Mouse (Mus musculus) thymus, postnatal 25 days (tissue): Measurements from ENCODE around the gene Gm10271.

Experiments used
- DNase-seq: peaks from one replicate; pipeline ENCODE4 v3.0.0; 2022

Gm10271 gene

DNA sequence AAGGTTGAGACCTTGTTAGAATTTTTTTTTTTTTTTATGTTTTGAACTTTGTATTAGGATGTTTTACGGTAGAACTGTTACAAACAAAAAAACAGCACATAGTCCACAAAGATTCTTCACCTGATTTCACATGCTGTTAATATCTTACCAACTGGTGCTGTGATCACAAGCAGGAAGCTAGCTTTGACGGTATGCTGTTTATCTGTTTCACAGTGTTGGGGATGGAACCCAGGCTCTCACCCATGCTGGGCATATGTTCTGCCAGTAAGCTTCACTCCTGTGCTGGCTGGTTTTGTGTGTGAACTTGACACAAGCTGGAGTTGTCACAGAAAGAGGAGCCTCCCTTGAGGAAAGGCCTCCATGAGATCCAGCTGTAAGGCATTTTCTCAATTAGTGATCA is 5.4 kb upstream of the Gm10271 start:
- DNase-seq, result no peak

DNA sequence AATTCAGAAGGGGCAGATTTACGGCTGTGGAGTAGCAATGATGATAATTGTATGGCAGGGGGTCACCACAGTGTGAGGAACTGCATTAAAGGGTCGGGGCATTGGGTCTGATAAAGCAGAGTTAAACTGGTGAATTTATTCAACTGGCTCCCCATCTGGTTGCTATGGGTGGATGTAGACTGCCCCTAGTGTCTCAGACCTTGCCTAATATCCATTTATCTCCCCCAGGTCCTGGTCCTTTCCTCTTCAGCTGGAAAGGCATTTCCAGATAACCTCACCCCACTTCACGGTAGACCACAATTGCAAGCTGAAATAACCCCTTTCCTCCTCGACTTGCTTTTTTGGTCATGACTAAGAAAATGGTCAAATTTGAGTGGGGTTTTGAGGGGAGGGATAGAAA is 5.0 kb upstream of the Gm10271 start:
- no peak for DNase-seq

DNA sequence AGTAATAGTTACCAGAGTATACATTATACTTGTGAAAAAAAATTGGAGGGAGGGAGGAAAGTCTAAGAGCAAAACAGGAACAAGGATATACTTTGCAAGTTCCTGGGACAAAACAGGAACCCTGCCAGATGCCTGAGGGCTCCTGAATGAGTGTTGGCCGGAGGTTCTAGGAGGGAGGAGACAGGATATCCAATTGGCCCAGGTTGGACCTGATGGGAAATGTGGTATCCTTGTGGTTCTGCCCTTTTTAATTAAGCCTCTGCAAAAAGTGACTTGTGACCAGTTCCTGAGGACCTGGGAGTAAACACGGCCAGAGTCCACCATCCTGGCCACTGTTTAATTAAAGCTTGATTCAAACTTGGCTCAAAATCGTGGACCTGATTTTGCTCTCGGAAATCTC is 3.7 kb downstream of the Gm10271 start:
- DNase-seq, result no peak

DNA sequence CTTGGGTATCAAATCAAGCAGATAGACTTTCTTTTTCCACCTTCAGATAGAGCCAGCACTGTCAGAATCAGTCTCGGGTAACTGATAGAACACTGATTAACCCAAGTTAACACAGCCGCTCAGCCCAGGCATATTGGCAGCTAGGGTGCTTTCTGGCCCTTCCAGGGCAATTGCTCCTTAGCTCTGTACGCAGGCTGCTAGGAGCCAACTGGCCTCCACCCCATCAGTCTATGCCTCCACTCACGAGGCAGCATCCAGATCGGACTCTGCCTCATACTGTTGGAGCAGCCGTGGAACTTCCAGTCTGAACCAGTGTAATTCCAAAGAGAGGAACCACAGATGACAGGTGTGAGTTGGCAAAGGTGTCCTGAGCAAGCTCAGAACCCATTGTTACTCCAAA is 6.3 kb downstream of the Gm10271 start:
- no peak for DNase-seq

DNA sequence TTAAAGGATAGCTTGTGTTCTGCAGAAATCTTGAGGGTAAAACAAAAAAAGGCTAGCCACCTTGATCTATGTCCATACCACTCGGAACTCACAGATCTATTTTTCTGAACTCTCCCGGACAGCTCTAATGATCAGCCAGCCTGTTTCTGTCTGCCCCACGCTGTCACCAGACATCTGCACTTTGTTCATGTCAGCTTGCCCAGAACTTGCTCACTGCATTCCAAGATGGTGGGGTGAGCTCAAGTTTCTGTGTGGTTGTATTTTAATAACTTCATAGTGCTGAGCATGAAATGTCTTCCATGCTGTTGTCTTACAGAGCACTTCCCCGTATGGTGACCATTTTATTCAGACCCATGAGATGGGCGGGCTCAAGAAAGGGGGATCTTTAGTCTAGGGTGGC is 7.1 kb downstream of the Gm10271 start:
- no peak for DNase-seq

DNA sequence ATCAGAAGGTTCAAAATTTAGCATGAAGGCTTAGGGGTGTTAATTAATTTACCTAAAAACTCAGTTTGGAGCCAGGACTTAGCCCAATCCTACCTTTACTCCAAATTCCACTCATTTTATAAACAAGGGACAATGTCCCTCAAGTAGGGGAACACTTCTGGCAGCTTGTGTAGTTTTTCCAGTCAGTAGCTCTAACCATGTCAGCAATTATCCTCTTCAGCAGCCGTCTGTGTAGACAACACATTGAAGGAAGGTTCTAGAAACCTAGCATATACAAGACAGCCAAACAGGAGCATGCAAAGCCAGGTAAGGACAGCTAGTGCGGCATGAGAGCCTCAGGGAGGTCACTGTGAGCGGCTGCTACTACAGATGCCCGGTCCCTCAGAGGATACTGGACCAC is 7.8 kb downstream of the Gm10271 start:
- DNase-seq, result no peak

DNA sequence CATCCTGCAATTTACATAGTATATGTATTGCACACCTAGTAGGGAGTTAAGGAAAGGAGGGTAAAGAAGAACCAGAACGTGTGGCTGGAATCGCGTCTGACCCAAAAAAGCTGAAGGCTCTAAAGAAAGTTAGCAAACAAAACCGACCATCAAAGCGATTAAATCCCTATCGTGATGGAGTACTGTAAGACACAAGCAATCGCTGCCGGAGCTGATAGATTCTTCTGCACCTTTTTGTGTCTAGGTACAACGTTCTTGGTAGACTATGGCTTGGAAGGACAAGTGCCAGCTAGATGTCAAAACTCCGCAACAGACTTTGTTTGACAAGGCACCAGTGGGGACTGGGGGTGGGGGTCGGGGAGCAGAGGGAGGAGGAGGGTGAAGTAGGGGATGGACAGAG is 8.3 kb downstream of the Gm10271 start:
- DNase-seq, result no peak

DNA sequence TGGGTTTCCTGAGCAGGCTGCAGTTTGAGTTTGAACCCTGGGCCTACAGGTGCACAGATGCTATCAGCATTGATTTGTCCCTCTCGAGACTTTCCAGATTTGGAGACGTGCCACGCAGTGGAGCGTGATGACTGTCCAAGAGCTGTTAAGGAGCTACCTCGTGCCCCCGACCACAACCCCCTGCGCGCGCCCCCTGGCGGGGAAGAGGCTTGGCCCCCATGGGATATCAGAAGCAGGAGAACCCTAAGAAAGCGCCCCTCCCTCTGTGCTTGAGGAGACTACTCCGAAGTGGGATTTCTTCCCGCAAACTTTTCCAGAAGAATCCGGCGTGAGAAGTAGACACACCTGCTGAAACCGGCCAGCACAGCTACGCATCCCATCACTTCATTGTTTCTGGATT is 9.6 kb downstream of the Gm10271 start:
- peak; percentile 43 for DNase-seq

DNA sequence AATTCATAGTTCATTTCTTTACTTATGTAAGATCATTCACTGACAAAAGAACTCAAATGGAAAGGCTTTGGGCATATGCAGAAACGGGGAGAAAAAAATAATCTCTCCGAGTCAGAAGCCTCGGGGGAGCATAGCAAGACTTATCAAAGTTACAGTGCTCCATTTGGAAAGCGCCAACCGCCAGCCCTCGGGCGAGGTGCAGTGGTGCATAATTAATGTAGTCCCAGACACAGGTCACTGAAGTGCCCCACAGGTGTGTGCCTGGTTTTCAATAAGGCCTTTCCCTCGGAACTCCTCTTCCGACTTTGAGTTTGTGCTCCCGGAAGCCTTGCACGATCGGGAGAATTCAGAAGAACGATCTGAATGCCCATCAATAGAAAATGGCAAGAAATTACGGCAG is 10.3 kb downstream of the Gm10271 start:
- no peak for DNase-seq

DNA sequence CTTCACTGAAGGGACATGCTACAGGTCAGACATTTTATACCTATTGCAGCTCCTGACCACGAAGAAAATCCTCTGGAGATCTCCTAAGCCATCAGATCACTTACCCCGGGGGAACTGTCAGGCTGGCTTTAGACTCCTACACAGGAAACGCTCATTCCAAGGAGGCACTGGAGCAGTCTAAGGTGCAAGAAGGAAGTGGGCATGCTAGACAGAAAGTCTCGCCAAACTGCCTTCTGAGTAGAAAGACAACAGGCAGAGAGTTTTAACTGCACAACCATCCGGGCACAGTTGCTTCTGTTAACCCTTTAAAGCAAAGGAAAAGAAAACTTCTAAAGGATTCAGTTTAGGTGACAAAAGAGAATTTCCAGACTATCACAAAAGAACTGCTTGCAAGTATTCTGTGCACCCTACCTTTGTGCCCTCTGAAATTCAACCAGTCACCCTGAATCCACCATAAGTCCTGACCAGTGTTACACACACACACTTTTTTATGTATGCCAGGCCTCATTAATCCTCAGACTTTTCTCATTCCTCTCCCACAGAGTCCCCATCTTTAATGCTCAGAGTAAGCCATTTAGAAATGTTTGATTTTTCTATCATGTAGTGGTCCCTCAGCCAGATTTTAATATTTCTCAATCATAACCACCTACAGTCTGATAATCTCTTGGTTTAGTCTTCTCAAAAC is 14.4 kb downstream of the Gm10271 start:
- no peak for DNase-seq

DNA sequence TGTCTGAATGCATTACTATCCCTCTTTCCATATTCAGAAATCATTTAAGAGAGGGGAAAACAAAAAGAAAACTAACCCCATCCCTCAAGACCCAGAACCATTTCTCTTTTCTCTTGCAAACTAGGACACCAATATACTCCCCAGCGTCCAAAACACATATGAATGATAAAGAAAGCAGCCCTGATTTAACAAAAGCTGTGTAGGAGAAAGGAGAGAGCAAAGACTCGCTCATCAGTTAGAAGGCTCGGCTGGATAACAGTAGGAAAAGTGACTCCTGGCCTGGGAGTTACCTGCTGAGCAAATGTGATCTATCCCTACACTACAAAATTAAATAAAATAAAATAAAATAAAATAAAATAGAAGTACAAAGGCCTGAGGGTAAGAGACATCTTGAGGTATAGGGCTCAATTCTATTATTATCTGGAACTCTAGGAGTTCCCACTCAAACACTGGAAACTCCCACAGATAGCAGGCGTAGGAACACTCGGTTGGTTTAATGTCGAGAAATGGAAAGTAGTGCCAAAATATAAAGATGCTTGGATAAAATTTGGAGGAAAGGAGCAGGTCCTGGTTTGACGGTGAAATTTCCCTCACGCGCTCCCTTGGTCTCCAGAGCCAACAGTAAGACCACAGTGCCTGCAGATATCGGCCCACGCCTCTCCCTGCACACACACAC is 15.8 kb downstream of the Gm10271 start:
- DNase-seq, result no peak

DNA sequence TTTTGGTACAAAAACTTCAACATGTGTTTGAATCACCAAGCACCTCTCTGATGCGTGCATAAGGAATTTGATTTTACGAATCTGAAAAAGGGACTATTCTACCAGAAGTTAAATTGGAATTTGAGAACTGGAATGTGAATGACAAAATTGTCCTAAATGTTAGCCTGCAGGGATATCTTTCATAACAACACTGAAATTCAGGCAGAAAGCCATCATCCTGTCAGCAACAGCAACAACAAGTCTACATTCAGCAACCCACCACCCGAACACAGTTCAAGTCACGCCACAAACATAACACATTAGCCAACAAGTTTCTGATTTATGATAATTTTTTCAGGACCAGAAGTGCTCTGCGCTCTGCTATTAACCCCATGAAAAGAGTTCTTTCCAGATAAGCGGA is 17.2 kb downstream of the Gm10271 start:
- no peak for DNase-seq

DNA sequence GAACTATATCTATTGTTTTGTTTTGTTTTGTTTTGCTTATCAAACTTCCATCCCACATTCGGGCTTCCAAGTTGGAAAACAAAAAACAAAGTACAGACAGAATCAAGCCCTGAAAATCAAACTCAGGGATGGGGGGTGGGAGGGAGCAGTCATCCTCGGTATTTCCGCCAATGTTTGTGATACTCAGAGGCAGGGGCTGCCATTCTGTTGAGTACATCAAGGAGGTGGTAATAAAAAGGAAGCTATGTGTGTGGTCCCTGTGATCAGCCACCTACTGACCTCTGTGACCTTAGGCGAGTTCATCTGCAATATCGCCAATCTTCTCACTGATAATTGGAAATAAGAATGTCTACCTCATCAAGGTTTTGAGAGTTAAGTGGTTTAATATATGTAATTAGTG is 21.5 kb downstream of the Gm10271 start:
- no peak for DNase-seq

DNA sequence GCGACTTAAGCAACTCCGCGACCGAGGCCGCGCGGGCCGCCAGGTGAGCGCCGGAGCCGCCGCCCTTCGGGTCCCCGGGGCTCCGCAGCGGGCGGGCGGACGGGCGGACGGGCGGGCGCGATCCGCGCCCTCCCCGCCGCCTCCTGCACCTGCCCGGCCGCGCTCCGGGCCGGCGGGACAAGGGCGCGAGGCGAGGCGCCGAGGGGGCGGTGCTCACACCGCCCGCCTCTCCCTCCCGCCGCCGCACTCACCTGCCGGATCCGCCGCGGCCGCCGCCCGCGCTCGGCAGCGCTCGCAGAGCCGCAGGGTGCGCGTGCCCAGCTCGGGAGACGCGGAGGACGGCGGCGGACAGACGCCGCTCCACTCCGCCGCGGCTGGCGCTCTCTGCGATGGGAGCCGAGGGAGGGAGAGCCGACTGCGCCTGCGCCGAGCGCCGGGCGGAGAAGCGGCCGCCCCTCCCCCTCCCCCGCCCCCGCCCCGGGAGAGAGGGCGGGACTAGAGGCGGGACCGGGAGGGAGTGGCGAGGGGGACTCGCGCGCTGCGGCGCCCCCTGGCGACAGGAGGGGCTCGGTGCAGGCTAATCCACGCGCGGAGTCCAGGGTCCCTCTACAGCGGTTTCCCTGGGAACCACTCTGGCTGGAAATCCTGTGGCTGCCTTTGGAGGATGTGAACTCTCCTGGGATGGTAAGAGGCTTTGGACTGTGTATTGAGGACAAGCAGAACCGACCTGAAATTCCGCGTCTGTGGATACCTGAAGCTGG is 22.2 kb downstream of the Gm10271 start, which contains the start of gene Rab3ip:
Rab3ip (minus strand) TSS at position 761 of the 761 bp plus-strand sequence.
- peak; percentile 92 for DNase-seq

DNA sequence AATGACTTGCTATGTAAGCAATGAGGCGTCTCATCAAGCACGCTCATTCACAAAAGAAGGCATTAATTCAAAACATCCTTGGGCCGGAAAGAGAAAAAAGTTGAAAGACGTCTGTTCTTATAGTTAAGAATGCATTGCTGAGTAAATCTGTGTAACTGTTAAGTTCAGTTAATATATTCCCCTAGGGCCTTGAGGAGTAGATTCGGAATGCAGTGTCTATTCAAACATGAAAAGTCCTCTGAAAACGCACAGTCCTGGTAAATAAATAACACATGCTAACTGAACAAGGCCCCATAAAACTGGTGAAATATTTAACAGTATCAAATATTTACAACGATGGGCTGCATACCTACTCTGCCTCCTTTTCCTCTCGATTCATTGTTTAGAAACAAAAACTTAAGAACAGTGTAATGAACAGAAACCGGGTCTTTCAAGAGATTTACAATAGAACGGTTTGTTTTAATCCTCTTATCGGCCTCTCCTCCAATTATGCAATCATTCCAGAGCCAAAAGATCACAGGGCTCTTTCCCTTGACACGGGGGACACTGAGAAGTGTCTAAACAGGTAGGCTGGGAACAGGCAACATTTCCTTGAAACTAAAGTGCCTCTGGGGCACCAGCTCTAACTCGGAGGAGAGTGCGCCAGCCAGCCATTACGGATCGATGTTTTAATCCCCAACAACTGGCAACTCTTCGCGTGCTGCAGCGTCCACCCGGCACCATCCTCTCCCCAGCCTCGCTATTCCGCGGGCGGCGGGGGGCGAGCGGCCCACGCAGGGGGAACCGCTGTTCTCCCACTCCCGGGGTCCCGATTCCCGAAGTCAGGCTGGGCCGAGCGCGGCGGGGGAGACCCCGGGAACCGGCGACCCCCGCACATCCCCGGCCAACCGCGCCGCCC is 23.0 kb downstream of the Gm10271 start:
- peak; percentile 47 for DNase-seq

DNA sequence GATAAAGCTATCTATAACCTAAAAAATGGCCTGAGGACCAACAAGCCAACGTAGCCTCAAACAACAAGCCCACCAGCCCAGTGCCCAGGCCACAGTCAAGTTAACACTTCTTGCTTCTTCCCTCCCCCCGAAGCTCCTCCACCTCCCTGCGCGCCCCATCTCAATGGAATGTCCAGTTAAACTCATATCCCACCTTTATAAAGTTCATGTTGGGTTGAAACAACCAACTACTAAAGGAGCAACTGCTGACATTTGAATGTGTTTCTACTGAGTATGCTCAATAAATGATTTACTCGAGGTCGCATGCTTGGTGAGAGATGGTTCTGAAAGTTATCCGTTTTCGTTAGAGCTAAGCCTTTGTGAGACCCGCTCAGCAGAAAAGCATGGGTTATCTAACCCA is 24.0 kb downstream of the Gm10271 start:
- no peak for DNase-seq

DNA sequence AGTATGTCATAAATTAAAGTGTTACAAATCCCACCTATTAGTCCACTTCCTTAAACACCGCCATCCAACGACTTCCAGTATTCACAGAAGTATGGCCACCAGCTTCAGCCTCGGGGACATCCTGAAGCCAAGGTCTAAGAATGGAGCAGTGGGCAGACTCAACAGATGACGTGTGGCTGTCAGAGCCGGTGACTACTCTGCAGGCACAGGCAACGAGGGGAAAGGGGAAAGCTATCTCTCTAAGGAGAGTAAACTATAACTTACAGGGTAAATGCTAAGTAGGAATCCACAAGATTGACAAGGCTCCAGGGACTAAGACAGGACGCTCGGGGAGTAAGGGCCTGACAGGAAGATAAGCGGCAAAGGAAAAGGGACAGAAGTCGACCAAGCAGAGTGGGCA is 27.5 kb downstream of the Gm10271 start:
- DNase-seq, result no peak

DNA sequence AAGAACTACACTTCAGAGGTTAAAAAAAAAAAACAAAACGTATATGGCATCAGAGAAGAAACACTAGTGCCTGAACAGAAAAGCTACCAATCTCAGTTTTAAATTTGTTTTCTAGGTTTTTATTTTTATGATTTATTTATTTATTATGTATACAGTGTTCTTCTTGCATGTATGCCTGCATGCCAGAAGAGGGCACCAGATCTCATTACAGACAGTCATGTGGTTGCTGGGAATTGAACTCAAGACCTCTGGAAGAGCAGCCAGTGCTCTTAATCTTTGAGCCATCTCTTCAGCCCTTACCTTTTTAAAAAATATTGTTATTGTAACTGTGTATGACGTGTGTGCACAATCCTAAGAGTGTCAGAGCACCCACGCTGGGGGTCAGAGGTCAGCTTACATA is 28.3 kb downstream of the Gm10271 start:
- no peak for DNase-seq

DNA sequence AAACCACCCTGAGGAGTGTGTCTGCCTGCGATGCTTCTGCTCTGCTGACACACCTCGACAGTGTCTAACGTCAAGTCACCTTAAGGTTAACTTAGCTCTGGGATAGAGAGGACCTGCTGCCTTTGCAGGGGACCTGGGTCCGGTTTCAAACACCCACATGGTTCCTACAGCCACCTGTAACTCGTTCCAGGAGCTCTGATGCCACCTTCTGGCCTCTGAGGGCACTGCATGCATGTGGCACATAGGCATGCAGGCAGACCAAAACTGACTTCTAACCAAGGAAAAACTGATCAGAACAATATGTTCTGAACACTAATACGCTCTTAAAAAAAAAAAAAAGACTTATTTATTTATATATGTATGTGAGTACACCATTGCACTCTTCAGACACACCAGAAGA is 29.4 kb downstream of the Gm10271 start:
- peak; percentile 39 for DNase-seq

DNA sequence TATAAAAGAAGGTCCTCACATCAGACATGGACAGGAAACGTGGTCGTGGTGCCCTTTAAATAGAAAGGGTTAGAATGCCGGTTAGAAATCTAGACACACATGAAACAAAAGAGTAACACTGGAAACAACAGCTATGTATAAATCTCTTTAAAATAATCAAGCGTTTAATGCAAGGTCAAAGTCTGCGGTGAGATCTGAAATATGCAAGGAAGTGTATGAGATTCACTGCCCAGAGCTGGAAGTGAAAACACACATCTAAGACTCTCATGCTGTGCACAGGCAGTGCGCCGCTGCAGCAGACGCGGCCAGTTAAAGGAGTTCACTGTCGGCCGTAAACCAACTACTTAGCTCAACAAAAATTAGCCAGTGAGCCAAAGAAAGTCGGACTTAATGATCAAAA is 37.4 kb downstream of the Gm10271 start:
- no peak for DNase-seq

DNA sequence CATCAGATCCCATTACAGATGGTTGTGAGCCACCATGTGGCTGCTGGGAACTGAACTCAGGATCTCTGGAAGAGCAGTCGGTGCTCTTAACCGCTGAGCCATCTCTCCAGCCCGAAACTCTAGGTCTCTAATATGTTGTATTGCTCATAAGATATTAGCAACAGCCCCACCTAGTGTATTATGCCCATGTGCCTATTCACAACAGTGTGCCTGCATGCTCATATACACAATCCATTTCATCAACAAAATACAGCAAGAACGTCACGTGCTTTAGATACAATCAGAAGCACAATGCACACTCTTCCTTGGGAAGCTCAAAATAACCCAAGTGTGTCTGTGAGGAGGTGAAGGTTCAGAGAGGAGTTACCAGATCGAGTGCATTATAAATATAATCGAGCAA is 38.6 kb downstream of the Gm10271 start:
- no peak for DNase-seq

DNA sequence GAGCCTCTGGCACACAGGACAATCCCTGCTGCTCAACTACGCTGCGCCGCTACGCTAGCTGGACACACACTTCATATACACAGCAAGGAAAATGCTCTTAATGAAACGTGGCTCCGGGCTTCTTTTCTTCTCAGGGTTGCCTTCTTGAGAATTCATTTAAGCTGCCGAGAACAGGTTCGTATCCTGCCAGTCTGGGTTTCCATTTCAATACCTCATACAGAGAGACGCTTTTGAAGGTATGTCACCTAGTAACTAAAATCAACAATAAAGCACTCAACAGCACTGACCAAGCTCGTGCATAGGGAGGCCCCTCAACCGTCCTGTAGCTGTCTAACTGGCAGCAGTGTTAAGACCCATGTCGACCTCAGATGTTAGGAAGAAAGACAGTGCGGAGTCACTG is 40.0 kb downstream of the Gm10271 start:
- DNase-seq, result no peak
